8 mouse cellular contexts compared by ENCODE assay signal in genomic region chr6:117908424-117908900, GRCm38 (mm10). TPM values are rescaled to one million over a fixed set of nuclear protein-coding genes. Genes with fewer than 3 reads are reported as not detected.
A peak's percentile ranks its signal among the peaks of the same experiment; 100 is the strongest.
DNase-seq lines count a peak whose midpoint lies in the region; ATAC-seq and TF ChIP-seq lines count a peak whose summit lies in the region.

No protein-coding gene starts in this region.

- DNase-seq in layer of hippocampus, adult 2 months (ENCODE audit: low spot score in 2 of 2) = no peak
- no peak for DNase-seq in layer of hippocampus, postnatal 10 days (ENCODE audit: low spot score in 2 of 2)
- DNase-seq in embryonic facial prominence, embryonic 11.5 days (ENCODE audit: low spot score) = no peak
- DNase-seq in frontal cortex, postnatal 14 days (ENCODE audit: low spot score in 2 of 2) = no peak
- no peak for DNase-seq in layer of hippocampus, adult 8-10 months (ENCODE audit: low spot score in 2 of 2)
- no peak for DNase-seq in urinary bladder, adult 18-20 months (ENCODE audit: low spot score in 2 of 2)

- no peak for TF ChIP-seq CTCF in layer of hippocampus, adult 2 months (conservative IDR thresholded peaks at IDR 0.05)

- H3K4me2 ChIP-seq in embryonic facial prominence, embryonic 11.5 days (ENCODE audit: low read depth, low read length) = peak overlapping the region; percentile 60
- H3K4me2 ChIP-seq in intestine, embryonic 15.5 days (replicated peaks) = peak overlapping the region; percentile 62

- no peaks in the 10 kb centered on the region; the same call in 1 of the 2 replicates for H3K27me3 ChIP-seq in embryonic facial prominence, embryonic 11.5 days (ENCODE audit: control insufficient read depth, insufficient read depth, low read length)
- no peaks in the 10 kb centered on the region for H3K27me3 ChIP-seq in intestine, embryonic 15.5 days (replicated peaks)

- no peak for ATAC-seq in embryonic facial prominence, embryonic 11.5 days (replicated peaks; ENCODE audit: insufficient number of reproducible peaks, low FRiP score, low TSS enrichment, low read depth)
- no peak for ATAC-seq in intestine, embryonic 15.5 days

- peak overlapping the region; percentile 89 for H3K4me3 ChIP-seq in layer of hippocampus, adult 2 months
- H3K4me3 ChIP-seq in embryonic facial prominence, embryonic 11.5 days (ENCODE audit: low read depth, low read length) = peak overlapping the region; percentile 100
- peak overlapping the region; percentile 97 for H3K4me3 ChIP-seq in intestine, embryonic 15.5 days (replicated peaks)
- H3K4me3 ChIP-seq in macrophage (ENCODE audit: inconsistent target) = peak overlapping the region; percentile 77

- H3K36me3 ChIP-seq in embryonic facial prominence, embryonic 11.5 days (replicated peaks; ENCODE audit: control insufficient read depth, insufficient read depth, low read depth, low read length) = no peaks in the 10 kb centered on the region
- no peaks in the 10 kb centered on the region for H3K36me3 ChIP-seq in intestine, embryonic 15.5 days
- H3K36me3 ChIP-seq in macrophage (ENCODE audit: inconsistent target) = no peaks in the 10 kb centered on the region

- WGBS in embryonic facial prominence, embryonic 11.5 days = 1% methylated on average over 14 of the region's 14 CpGs
- under 1% methylated on average over 14 of the region's 14 CpGs for WGBS in intestine, embryonic 15.5 days
- 1% methylated on average over 13 of the region's 14 CpGs for WGBS in macrophage (ENCODE audit: missing documents)

- H3K9me3 ChIP-seq in embryonic facial prominence, embryonic 11.5 days (replicated peaks; ENCODE audit: control insufficient read depth, low read length) = no peaks in the 10 kb centered on the region
- no peaks in the 10 kb centered on the region for H3K9me3 ChIP-seq in intestine, embryonic 15.5 days

- H3K79me2 ChIP-seq in macrophage (ENCODE audit: inconsistent target) = peaks cover 59% of the 10 kb centered on the region

- peak overlapping the region; percentile 97 for H3K9ac ChIP-seq in embryonic facial prominence, embryonic 11.5 days (replicated peaks; ENCODE audit: low read length)
- H3K9ac ChIP-seq in intestine, embryonic 15.5 days = peak overlapping the region; percentile 96

- H3K27ac ChIP-seq in layer of hippocampus, adult 2 months = no peak overlapping the region
- no peak overlapping the region for H3K27ac ChIP-seq in embryonic facial prominence, embryonic 11.5 days (replicated peaks; ENCODE audit: low read depth, low read length)
- H3K27ac ChIP-seq in intestine, embryonic 15.5 days = peak overlapping the region; percentile 69
- H3K27ac ChIP-seq in macrophage = peak overlapping the region; percentile 54

- no peaks in the 10 kb centered on the region for H3K4me1 ChIP-seq in embryonic facial prominence, embryonic 11.5 days (ENCODE audit: control insufficient read depth, insufficient read depth, low read length)
- peaks cover 21% of the 10 kb centered on the region for H3K4me1 ChIP-seq in intestine, embryonic 15.5 days (replicated peaks)

RNA-seq across cellular contexts. Expression of gene Hnrnpf, which starts 8.3 kb away (rescaled TPM):
- total RNA-seq in layer of hippocampus, adult 2 months (2021) = 100 to 1,000 TPM; 123 TPM
- total RNA-seq in layer of hippocampus, postnatal 10 days (2021) = 100 to 1,000 TPM; 157 to 164 TPM
- polyA plus RNA-seq in embryonic facial prominence, embryonic 11.5 days (2014; fragmentation: Nextera tagmentation; extraction: Ambion mirVana) = 865 and 885 TPM in 2 replicates
- polyA plus RNA-seq in intestine, embryonic 15.5 days (2015; fragmentation: Nextera tagmentation; extraction: Ambion mirVana) = 791 and 835 TPM in 2 replicates
- total RNA-seq in macrophage (2018; cell fraction: chromatin; rRNA removed) = 100 to 1,000 TPM in 25 of 26 experiments, 10 to 100 TPM in 1; 89.6 to 241 (median 173) TPM
- total RNA-seq in macrophage (2018; cell fraction: cytosol; rRNA removed) = 100 to 1,000 TPM; 364 to 516 (median 421) TPM
- 100 to 1,000 TPM; 174 to 339 (median 272) TPM for total RNA-seq in macrophage (2018; cell fraction: nucleus; rRNA removed)
- 406 to 706 TPM (median 525 TPM) in 3 replicates for polyA plus RNA-seq in macrophage (2018)
- 100 to 1,000 TPM; 119 to 160 (median 148) TPM for total RNA-seq in layer of hippocampus, adult 8-10 months (2022)

RNA-seq across cellular contexts. Expression of gene Fxyd4, which starts 29.0 kb away (rescaled TPM):
- not detected for total RNA-seq in layer of hippocampus, adult 2 months (2021)
- not detected for total RNA-seq in layer of hippocampus, postnatal 10 days (2021)
- polyA plus RNA-seq in embryonic facial prominence, embryonic 11.5 days (2014; fragmentation: Nextera tagmentation; extraction: Ambion mirVana) = 0.26 and 0.83 TPM in 2 replicates
- 1.8 and 3.2 TPM in 2 replicates for polyA plus RNA-seq in intestine, embryonic 15.5 days (2015; fragmentation: Nextera tagmentation; extraction: Ambion mirVana)
- total RNA-seq in macrophage (2018; cell fraction: chromatin; rRNA removed) = not detected
- not detected for total RNA-seq in macrophage (2018; cell fraction: cytosol; rRNA removed)
- not detected for total RNA-seq in macrophage (2018; cell fraction: nucleus; rRNA removed)
- polyA plus RNA-seq in macrophage (2018) = not detected in 3 replicates
- total RNA-seq in layer of hippocampus, adult 8-10 months (2022) = not detected

RNA-seq across cellular contexts. Expression of gene Zfp239, which starts 46.6 kb away (rescaled TPM):
- total RNA-seq in layer of hippocampus, adult 2 months (2021) = 10 to 100 TPM; 35.9 to 38.4 TPM
- total RNA-seq in layer of hippocampus, postnatal 10 days (2021) = 10 to 100 TPM; 26.4 to 29.1 TPM
- 13.9 and 15.5 TPM in 2 replicates for polyA plus RNA-seq in embryonic facial prominence, embryonic 11.5 days (2014; fragmentation: Nextera tagmentation; extraction: Ambion mirVana)
- polyA plus RNA-seq in intestine, embryonic 15.5 days (2015; fragmentation: Nextera tagmentation; extraction: Ambion mirVana) = 4.5 and 5.1 TPM in 2 replicates
- total RNA-seq in macrophage (2018; cell fraction: chromatin; rRNA removed) = 1 to 10 TPM in 2 of 26 experiments, under 1 TPM in 8, not detected in 16; 0.23 to 1.9 (median 0.70) TPM
- under 1 TPM; 0.10 to 0.65 (median 0.20) TPM for total RNA-seq in macrophage (2018; cell fraction: cytosol; rRNA removed)
- total RNA-seq in macrophage (2018; cell fraction: nucleus; rRNA removed) = 1 to 10 TPM in 1 of 26 experiments, under 1 TPM in 10, not detected in 15; 0.17 to 1.2 (median 0.36) TPM
- polyA plus RNA-seq in macrophage (2018) = 0.40 to 0.84 TPM (median 0.42 TPM) in 3 replicates
- total RNA-seq in layer of hippocampus, adult 8-10 months (2022) = 10 to 100 TPM; 32.3 to 45.5 (median 38.4) TPM

Comparison
In these comparisons a context has a peak if more than half of its experiments do, and no peak if none do; other contexts are left out.
1. H3K27ac ChIP-seq: peak in intestine, embryonic 15.5 days (single experiment) and macrophage (single experiment); none in layer of hippocampus, adult 2 months (single experiment) and embryonic facial prominence, embryonic 11.5 days (single experiment).
2. Peak in every context shown above with its lines, with median percentiles within 50 percentile points of each other: H3K4me3 ChIP-seq.